Mouse (Mus musculus) ES-E14 (cell line): ENCODE data around the gene Fam151a. TPM values are rescaled to one million over a fixed set of nuclear protein-coding genes. Genes with fewer than 3 reads are reported as not detected.
"Not testable (repeated sequence)": the region's sequence is repeated elsewhere in the genome, so short reads cannot be mapped to it uniquely, and the experiment has no call there.

Experiments used
- DNase-seq: peaks from one replicate; pipeline ENCODE4 v3.0.0-alpha.2; 2013; ENCODE audit warnings: low read depth, low spot score
- H3K27ac ChIP-seq: 2 replicates; pipeline ENCODE4 v1.5.1; 2012; ENCODE audit warnings: low read depth, mild to moderate bottlenecking, low read length, moderate library complexity, mixed read lengths; ENCODE audit not compliant: poor library complexity, insufficient read depth, severe bottlenecking
- H3K36me3 ChIP-seq: 2 replicates; pipeline ENCODE4 v1.6.1; 2012; ENCODE audit warnings: mild to moderate bottlenecking, low read length, moderate library complexity, mixed read lengths; ENCODE audit not compliant: control insufficient read depth, poor library complexity, insufficient read depth, severe bottlenecking
- H3K4me1 ChIP-seq, 2 experiments: fragments of 150-350 bp in 1 of 2; sonication (generic) in 1 of 2; 2 replicates each; pipeline ENCODE4 v1.6.1; 2012; ENCODE audit warnings: low read length in 2 of 2, mild to moderate bottlenecking in 1 of 2, mixed read lengths in 1 of 2; ENCODE audit not compliant: control insufficient read depth in 2 of 2, insufficient read depth in 2 of 2, poor library complexity in 1 of 2
- H3K4me3 ChIP-seq, 2 experiments: fragments of 150-350 bp in 1 of 2; sonication (generic) in 1 of 2; 2 replicates each; pipeline ENCODE4 v1.5.1; 2012; ENCODE audit warnings: low read length in 2 of 2, low read depth in 1 of 2, mild to moderate bottlenecking in 1 of 2, mixed read lengths in 1 of 2; ENCODE audit not compliant: insufficient read depth in 1 of 2, poor library complexity in 1 of 2, severe bottlenecking in 1 of 2
- H3K9ac ChIP-seq: 2 replicates; pipeline ENCODE4 v1.6.1; 2012; ENCODE audit warnings: low read depth, mild to moderate bottlenecking, low read length, mixed read lengths; ENCODE audit not compliant: poor library complexity, insufficient read depth, severe bottlenecking
- H3K9me3 ChIP-seq: fragments of 150-350 bp; sonication (generic); 2 replicates; pipeline ENCODE4 v1.6.1; 2012; ENCODE audit warnings: low read depth, mild to moderate bottlenecking, low read length; ENCODE audit not compliant: control insufficient read depth, insufficient read depth
- CHD2 ChIP-seq: IDR thresholded peaks from 2 replicates; pipeline ENCODE4 v1.6.1; 2014; ENCODE audit warnings: mild to moderate bottlenecking, low read depth, low read length, inconsistent platforms
- HCFC1 ChIP-seq: IDR thresholded peaks from 2 replicates; pipeline ENCODE4 v1.6.1; 2012; ENCODE audit warnings: low read length, inconsistent platforms, borderline replicate concordance; ENCODE audit not compliant: insufficient read depth
- MAFK ChIP-seq: IDR thresholded peaks from 2 replicates; pipeline ENCODE4 v1.6.1; 2014; ENCODE audit warnings: mild to moderate bottlenecking, low read depth, low read length, inconsistent platforms; ENCODE audit not compliant: insufficient read depth
- ZC3H11A ChIP-seq: IDR thresholded peaks from 2 replicates; pipeline ENCODE4 v1.6.1; 2012; ENCODE audit warnings: low read depth, mild to moderate bottlenecking, inconsistent platforms, low read length, borderline replicate concordance
- ZNF384 ChIP-seq: IDR thresholded peaks from 2 replicates; pipeline ENCODE4 v1.6.1; 2012; ENCODE audit warnings: low read depth, low read length, inconsistent platforms
- in situ Hi-C, 2 experiments: fragments of 600-800 bp; cut with MboI; formaldehyde crosslinking; loops; one replicate each; pipeline ENCODE4 v1.15.1; 2025; ENCODE audit warnings: low sequenced_read_pairs in 2 of 2, inconsistent platforms in 1 of 2; ENCODE audit not compliant: unreplicated experiment in 2 of 2
- total RNA-seq: library from RNA; depleted of rRNA; stranded (reverse); fragments of 300-350 nt; gene quantifications from 2 replicates; pipeline ENCODE4 v1.2.3, GENCODE M21; 2012; rRNA removed

Fam151a gene
- total RNA-seq, 1 experiment: 2.2 TPM

- no peaks in the 10 kb centered on the region for H3K36me3 ChIP-seq
- H3K9me3 ChIP-seq: no peaks in the 10 kb centered on the region
- no peak overlapping the region for H3K27ac ChIP-seq
- peaks cover 0 to 5% of the 10 kb centered on the region in 2 experiments; a peak in 1 of 4 replicates for H3K4me1 ChIP-seq
- in situ Hi-C loops: no loop called here
- H3K9ac ChIP-seq: no peak overlapping the region
- TF ChIP-seq ZC3H11A (no peak), HCFC1 (no peak), MAFK (no peak), CHD2 (no peak), ZNF384 (no peak)
- DNase-seq: no peak
- no peak overlapping the region for H3K4me3 ChIP-seq
These were observed 57.2 kb downstream of the Fam151a start for GRCm38 (mm10) chr4:106790938-106791337.

- Histone ChIP-seq H3K9me3 (no peaks in the 10 kb centered on the region), H3K4me1 (peaks cover 0 to 5% of the 10 kb centered on the region in 2 experiments; a peak in 1 of 4 replicates), H3K36me3 (no peaks in the 10 kb centered on the region), H3K27ac (no peak overlapping the region), H3K9ac (no peak overlapping the region), H3K4me3 (no peak overlapping the region)
- no peak for DNase-seq
- TF ChIP-seq CHD2: no peak
- no peak for TF ChIP-seq MAFK
- no peak for TF ChIP-seq HCFC1
- no peak for TF ChIP-seq ZC3H11A
- TF ChIP-seq ZNF384: no peak
- in situ Hi-C loops: no loop called here
These were observed 58.6 kb downstream of the Fam151a start for GRCm38 (mm10) chr4:106792276-106792675.

- H3K4me3 ChIP-seq, in situ Hi-C loops, DNase-seq, H3K4me1 ChIP-seq, H3K27ac ChIP-seq, H3K9ac ChIP-seq, H3K9me3 ChIP-seq, H3K36me3 ChIP-seq: not testable (repeated sequence)
These were observed 60.1 kb downstream of the Fam151a start for GRCm38 (mm10) chr4:106793826-106794225.

- Histone ChIP-seq H3K27ac (no peak overlapping the region), H3K4me3 (no peak overlapping the region), H3K9ac (no peak overlapping the region), H3K4me1 (peaks cover 0 to 2% of the 10 kb centered on the region in 2 experiments; a peak in 1 of 4 replicates), H3K36me3 (no peaks in the 10 kb centered on the region), H3K9me3 (no peaks in the 10 kb centered on the region)
- in situ Hi-C loops: no loop called here
- TF ChIP-seq HCFC1: no peak
- no peak for TF ChIP-seq CHD2
- TF ChIP-seq ZC3H11A: no peak
- TF ChIP-seq ZNF384: no peak
- TF ChIP-seq MAFK: no peak
- no peak for DNase-seq
These were observed 60.6 kb downstream of the Fam151a start for GRCm38 (mm10) chr4:106794247-106794646.

GRCm38 (mm10) chr4:106795289-106795688 lies 61.6 kb downstream of the Fam151a start:
- in situ Hi-C loops: no loop called here
- Histone ChIP-seq H3K36me3 (no peaks in the 10 kb centered on the region), H3K9ac (no peak overlapping the region), H3K4me1 (peaks cover 2% of the 10 kb centered on the region in 2 experiments; a peak in 2 of 4 replicates), H3K4me3 (no peak overlapping the region), H3K27ac (no peak overlapping the region), H3K9me3 (no peaks in the 10 kb centered on the region)
- DNase-seq: no peak
- TF ChIP-seq CHD2 (no peak), HCFC1 (no peak), MAFK (no peak), ZNF384 (no peak), ZC3H11A (no peak)

Other genes starting within 250 kb of the Fam151a start
- gene Bsnd, start 241.6 kb upstream of the Fam151a start, total RNA-seq: 0.09 TPM in 1 of 2 replicates, not detected in the other
- gene Dhcr24, start 172.9 kb upstream of the Fam151a start, total RNA-seq: 223 and 321 TPM in 2 replicates
- gene Lexm, start 116.6 kb upstream of the Fam151a start, total RNA-seq: 2.1 and 2.9 TPM in 2 replicates
- 0.09 and 0.16 TPM in 2 replicates for gene Ttc22, start 111.5 kb upstream of the Fam151a start, total RNA-seq
- 12.1 and 14.7 TPM in 2 replicates for gene Pars2, start 82.8 kb upstream of the Fam151a start, total RNA-seq
- gene Ttc4, start 54.9 kb upstream of the Fam151a start, total RNA-seq: 47.1 and 48.8 TPM in 2 replicates
- 0.45 and 0.63 TPM in 2 replicates for gene Mroh7, start 3.0 kb upstream of the Fam151a start, total RNA-seq
- 2.1 and 2.5 TPM in 2 replicates for gene Acot11, start 71.1 kb downstream of the Fam151a start, total RNA-seq
- 42.3 and 42.6 TPM in 2 replicates for gene Ssbp3, start 176.8 kb downstream of the Fam151a start, total RNA-seq